Mouse (Mus musculus): Measurements from ENCODE around the gene Zfp629. TPM values are rescaled to one million over a fixed set of nuclear protein-coding genes. Genes with fewer than 3 reads are reported as not detected.

The Zfp629 gene
- polyA plus RNA-seq (2012; fragmentation: generic; extraction: Trizol): 6.3 TPM

- Histone ChIP-seq H3K36me3 (ENCODE audit: control insufficient read depth, insufficient read depth) (peaks cover 1% of the 10 kb centered on the region), H3ac (ENCODE audit: control insufficient read depth, insufficient read length) (peak within 1 kb of the TSS; percentile 59), H3K27me3 (ENCODE audit: control insufficient read depth, insufficient read depth, insufficient read length) (no peaks in the 10 kb centered on the region), H3K4me2 (ENCODE audit: low read depth) (peak within 1 kb of the TSS; percentile 83), H3K79me2 (ENCODE audit: control insufficient read depth, insufficient read depth) (peaks cover 9% of the 10 kb centered on the region), H3K4me3 (peak within 1 kb of the TSS; percentile 80)
- TF ChIP-seq TCF3 (IDR thresholded peaks at IDR 0.05; ENCODE audit: insufficient read length, low read depth): no peak
- TF ChIP-seq MYOD1 (IDR thresholded peaks at IDR 0.05; ENCODE audit: control insufficient read depth in 1 of 3, insufficient read length in 2 of 3, low read depth in 2 of 3): no peak
- no peak for TF ChIP-seq E2F4 (IDR thresholded peaks at IDR 0.05; ENCODE audit: insufficient read depth)
Measured at GRCm38 (mm10) chr7:127614891-127615843, at the start of gene Zfp629. Zfp629 (minus strand) TSS chr7:127615797.

GRCm38 (mm10) chr7:127662926-127663325 lies 47.3 kb upstream of the Zfp629 start:
- no peaks in the 10 kb centered on the region for H3K27me3 ChIP-seq (ENCODE audit: control insufficient read depth, insufficient read depth, insufficient read length)
- no peak overlapping the region for H3K4me2 ChIP-seq (ENCODE audit: low read depth)
- TF ChIP-seq USF1 (IDR thresholded peaks at IDR 0.05; ENCODE audit: low read depth) (no peak), MYOD1 (IDR thresholded peaks at IDR 0.05; ENCODE audit: control insufficient read depth in 1 of 3, insufficient read length in 2 of 3, low read depth in 2 of 3) (no peak), TCF3 (IDR thresholded peaks at IDR 0.05; ENCODE audit: insufficient read length, low read depth) (no peak), TCF12 (IDR thresholded peaks at IDR 0.05; ENCODE audit: insufficient read depth, poor library complexity, severe bottlenecking) (no peak), POLR2A (IDR thresholded peaks at IDR 0.05; ENCODE audit: insufficient read length, low read depth) (no peak), POLR2AphosphoS2 (IDR thresholded peaks at IDR 0.05; ENCODE audit: insufficient read length, low read depth) (no peak), E2F4 (IDR thresholded peaks at IDR 0.05; ENCODE audit: insufficient read depth) (no peak), MYOG (IDR thresholded peaks at IDR 0.05; ENCODE audit: control insufficient read depth in 1 of 3, insufficient read depth in 1 of 3, insufficient read length in 2 of 3, low read depth in 2 of 3) (no peak), SRF (IDR thresholded peaks at IDR 0.05; ENCODE audit: control insufficient read depth, insufficient read length, low read depth) (no peak), REST (IDR thresholded peaks at IDR 0.05; ENCODE audit: insufficient read depth, insufficient read length) (no peak), MAX (IDR thresholded peaks at IDR 0.05; ENCODE audit: low read depth) (no peak), CEBPB (IDR thresholded peaks at IDR 0.05; ENCODE audit: insufficient read depth, poor library complexity, severe bottlenecking) (no peak)
- H3K79me2 ChIP-seq (ENCODE audit: control insufficient read depth, insufficient read depth): no peaks in the 10 kb centered on the region
- H3ac ChIP-seq (ENCODE audit: control insufficient read depth, insufficient read length): no peak overlapping the region
- H3K4me3 ChIP-seq: no peak overlapping the region
- no peaks in the 10 kb centered on the region for H3K36me3 ChIP-seq (ENCODE audit: control insufficient read depth, insufficient read depth)

GRCm38 (mm10) chr7:127661833-127662232 lies 46.2 kb upstream of the Zfp629 start:
- Histone ChIP-seq H3K79me2 (ENCODE audit: control insufficient read depth, insufficient read depth) (no peaks in the 10 kb centered on the region), H3K4me2 (ENCODE audit: low read depth) (no peak overlapping the region), H3K4me3 (no peak overlapping the region), H3K27me3 (ENCODE audit: control insufficient read depth, insufficient read depth, insufficient read length) (no peaks in the 10 kb centered on the region), H3ac (ENCODE audit: control insufficient read depth, insufficient read length) (no peak overlapping the region), H3K36me3 (ENCODE audit: control insufficient read depth, insufficient read depth) (no peaks in the 10 kb centered on the region)
- TF ChIP-seq MYOD1 (IDR thresholded peaks at IDR 0.05; ENCODE audit: control insufficient read depth in 1 of 3, insufficient read length in 2 of 3, low read depth in 2 of 3) (no peak), POLR2A (IDR thresholded peaks at IDR 0.05; ENCODE audit: insufficient read length, low read depth) (no peak), USF1 (IDR thresholded peaks at IDR 0.05; ENCODE audit: low read depth) (no peak), TCF12 (IDR thresholded peaks at IDR 0.05; ENCODE audit: insufficient read depth, poor library complexity, severe bottlenecking) (no peak), POLR2AphosphoS2 (IDR thresholded peaks at IDR 0.05; ENCODE audit: insufficient read length, low read depth) (no peak), TCF3 (IDR thresholded peaks at IDR 0.05; ENCODE audit: insufficient read length, low read depth) (no peak), CEBPB (IDR thresholded peaks at IDR 0.05; ENCODE audit: insufficient read depth, poor library complexity, severe bottlenecking) (no peak), REST (IDR thresholded peaks at IDR 0.05; ENCODE audit: insufficient read depth, insufficient read length) (no peak), E2F4 (IDR thresholded peaks at IDR 0.05; ENCODE audit: insufficient read depth) (no peak), MAX (IDR thresholded peaks at IDR 0.05; ENCODE audit: low read depth) (no peak), MYOG (IDR thresholded peaks at IDR 0.05; ENCODE audit: control insufficient read depth in 1 of 3, insufficient read depth in 1 of 3, insufficient read length in 2 of 3, low read depth in 2 of 3) (no peak), SRF (IDR thresholded peaks at IDR 0.05; ENCODE audit: control insufficient read depth, insufficient read length, low read depth) (no peak)

- H3K79me2 ChIP-seq (ENCODE audit: control insufficient read depth, insufficient read depth): no peaks in the 10 kb centered on the region
- H3K36me3 ChIP-seq (ENCODE audit: control insufficient read depth, insufficient read depth): no peaks in the 10 kb centered on the region
- H3K4me2 ChIP-seq (ENCODE audit: low read depth): no peak overlapping the region
- H3K27me3 ChIP-seq (ENCODE audit: control insufficient read depth, insufficient read depth, insufficient read length): no peaks in the 10 kb centered on the region
- TF ChIP-seq TCF12 (IDR thresholded peaks at IDR 0.05; ENCODE audit: insufficient read depth, poor library complexity, severe bottlenecking) (no peak), CEBPB (IDR thresholded peaks at IDR 0.05; ENCODE audit: insufficient read depth, poor library complexity, severe bottlenecking) (no peak), REST (IDR thresholded peaks at IDR 0.05; ENCODE audit: insufficient read depth, insufficient read length) (no peak), MYOD1 (IDR thresholded peaks at IDR 0.05; ENCODE audit: control insufficient read depth in 1 of 3, insufficient read length in 2 of 3, low read depth in 2 of 3) (no peak)
- H3ac ChIP-seq (ENCODE audit: control insufficient read depth, insufficient read length): no peak overlapping the region
- H3K4me3 ChIP-seq: no peak overlapping the region
Measured at GRCm38 (mm10) chr7:127660882-127661281, 45.3 kb upstream of the Zfp629 start.

GRCm38 (mm10) chr7:127656946-127657345 lies 41.3 kb upstream of the Zfp629 start:
- Histone ChIP-seq H3ac (ENCODE audit: control insufficient read depth, insufficient read length) (no peak overlapping the region), H3K4me2 (ENCODE audit: low read depth) (no peak overlapping the region), H3K4me3 (no peak overlapping the region), H3K36me3 (ENCODE audit: control insufficient read depth, insufficient read depth) (no peaks in the 10 kb centered on the region), H3K27me3 (ENCODE audit: control insufficient read depth, insufficient read depth, insufficient read length) (no peaks in the 10 kb centered on the region), H3K79me2 (ENCODE audit: control insufficient read depth, insufficient read depth) (no peaks in the 10 kb centered on the region)
- TF ChIP-seq MAX (IDR thresholded peaks at IDR 0.05; ENCODE audit: low read depth) (peak; percentile 32), MYOG (IDR thresholded peaks at IDR 0.05; ENCODE audit: control insufficient read depth in 1 of 3, insufficient read depth in 1 of 3, insufficient read length in 2 of 3, low read depth in 2 of 3) (no peak)

All from myocyte (in vitro differentiated cells).